Mouse (Mus musculus) kidney, embryonic 15.5 days (tissue): ENCODE results near the gene Anxa3. TPM values are rescaled to one million over a fixed set of nuclear protein-coding genes. Genes with fewer than 3 reads are reported as not detected.

Source experiments
- ATAC-seq: fragments of 200-750 bp; cut with Nextera tagmentation; replicated peaks from 2 replicates; pipeline ENCODE4 v1.8.0; 2017; ENCODE audit warnings: moderate TSS enrichment; ENCODE audit not compliant: low FRiP score
- H3K27ac ChIP-seq: fragments of 300-500 bp; sonication (generic); 2 replicates; pipeline ENCODE4 v1.5.1; 2015; ENCODE audit warnings: mild to moderate bottlenecking, inconsistent platforms
- H3K27me3 ChIP-seq: fragments of 300-500 bp; sonication (generic); 2 replicates; pipeline ENCODE4 v1.6.1; 2015; ENCODE audit warnings: inconsistent platforms
- H3K36me3 ChIP-seq: fragments of 300-500 bp; sonication (generic); 2 replicates; pipeline ENCODE4 v1.6.1; 2015; ENCODE audit warnings: inconsistent platforms
- H3K4me1 ChIP-seq: fragments of 300-500 bp; sonication (generic); 2 replicates; pipeline ENCODE4 v1.6.1; 2015; ENCODE audit warnings: inconsistent platforms
- H3K4me2 ChIP-seq: fragments of 300-500 bp; sonication (generic); 2 replicates; pipeline ENCODE4 v1.6.1; 2015; ENCODE audit warnings: moderate library complexity, mild to moderate bottlenecking, inconsistent platforms
- H3K4me3 ChIP-seq: fragments of 300-500 bp; sonication (generic); replicated peaks from 2 replicates; pipeline ENCODE4 v1.5.1; 2015; ENCODE audit warnings: mild to moderate bottlenecking, inconsistent platforms
- H3K9ac ChIP-seq: fragments of 300-500 bp; sonication (generic); 2 replicates; pipeline ENCODE4 v1.6.1; 2015; ENCODE audit warnings: mild to moderate bottlenecking, inconsistent platforms
- H3K9me3 ChIP-seq: fragments of 300-500 bp; sonication (generic); replicated peaks from 2 replicates; pipeline ENCODE4 v1.6.1; 2016; ENCODE audit warnings: inconsistent platforms
- WGBS: fragments of 180-500 bp; shearing (Covaris S2); methylation state at CpG from one replicate; pipeline ENCODE4 v1.1.7; 2015; ENCODE audit warnings: mixed read lengths; 5-methylcytosine and 5-hydroxymethylcytosine counted together
- polyA plus RNA-seq: library from polyadenylated mRNA; unstranded; fragments of >200 nt; fragmentation: Nextera tagmentation; extraction: Ambion mirVana; gene quantifications from 2 replicates; pipeline ENCODE4 v1.2.1, GENCODE M21; 2015

Anxa3 gene
- polyA plus RNA-seq, 1 experiment from 2014 or later, result 68.2 TPM

GRCm38 (mm10) chr5:96885202-96885601, 92.1 kb downstream of the Anxa3 start:
- Histone ChIP-seq H3K4me2 (no peak overlapping the region), H3K9me3 (no peaks in the 10 kb centered on the region), H3K27me3 (no peaks in the 10 kb centered on the region), H3K4me3 (no peak overlapping the region), H3K27ac (no peak overlapping the region), H3K4me1 (peaks cover 13% of the 10 kb centered on the region), H3K9ac (no peak overlapping the region), H3K36me3 (no peaks in the 10 kb centered on the region)
- peak; percentile 55; the same call in 1 of the 2 replicates for ATAC-seq
- 65% methylated on average over 7 of the region's 7 CpGs for WGBS

GRCm38 (mm10) chr5:96888396-96888795, 95.3 kb downstream of the Anxa3 start:
- Histone ChIP-seq H3K4me2 (no peak overlapping the region), H3K27me3 (no peaks in the 10 kb centered on the region), H3K9ac (no peak overlapping the region), H3K36me3 (no peaks in the 10 kb centered on the region), H3K4me3 (no peak overlapping the region), H3K9me3 (no peaks in the 10 kb centered on the region), H3K27ac (no peak overlapping the region), H3K4me1 (peaks cover 9% of the 10 kb centered on the region; the same call in 1 of the 2 replicates)
- 93% methylated on average over 3 of the region's 3 CpGs for WGBS
- ATAC-seq, result no peak

- no peaks in the 10 kb centered on the region for H3K9me3 ChIP-seq
- no peaks in the 10 kb centered on the region for H3K36me3 ChIP-seq
- H3K9ac ChIP-seq, result no peak overlapping the region
- 0 out of 2 replicates have a peak, but pooled peaks cover under 1% of the 10 kb centered on the region for H3K4me1 ChIP-seq
- no peak overlapping the region for H3K4me3 ChIP-seq
- H3K4me2 ChIP-seq, result no peak overlapping the region
- no peak overlapping the region for H3K27ac ChIP-seq
- WGBS, result 68% methylated on average over 5 of the region's 5 CpGs
- ATAC-seq, result no peak
- no peaks in the 10 kb centered on the region for H3K27me3 ChIP-seq
Observed at GRCm38 (mm10) chr5:96890367-96890766, 97.2 kb downstream of the Anxa3 start.

Other genes with a start within 250 kb of the Anxa3 start
- gene Bmp2k, start 204.3 kb downstream of the Anxa3 start, polyA plus RNA-seq, result 10.1 and 10.2 TPM in 2 replicates